Mouse (Mus musculus) kidney, adult 2 months (tissue): ENCODE data around the gene Lekr1. TPM values are rescaled to one million over a fixed set of nuclear protein-coding genes. Genes with fewer than 3 reads are reported as not detected.

ENCODE experiments used
- DNase-seq: peaks from one replicate; pipeline ENCODE4 v3.0.0; 2021
- H3K27ac ChIP-seq: fragments of 200-500 bp; 2 replicates; pipeline ENCODE4 v1.5.1; 2012; ENCODE audit warnings: low read depth, low read length, control low read depth, inconsistent platforms; ENCODE audit not compliant: insufficient read depth
- H3K27me3 ChIP-seq: fragments of 200-500 bp; replicated peaks from 2 replicates; pipeline ENCODE4 v1.6.1; 2012; ENCODE audit warnings: mild to moderate bottlenecking, moderate library complexity, low read length, inconsistent platforms; ENCODE audit not compliant: control insufficient read depth, insufficient read depth
- H3K36me3 ChIP-seq: fragments of 200-500 bp; 2 replicates; pipeline ENCODE4 v1.6.1; 2012; ENCODE audit warnings: mild to moderate bottlenecking, moderate library complexity, low read length, inconsistent platforms; ENCODE audit not compliant: control insufficient read depth, insufficient read depth
- H3K4me1 ChIP-seq: fragments of 200-500 bp; 2 replicates; pipeline ENCODE4 v1.6.1; 2011; ENCODE audit warnings: low read length; ENCODE audit not compliant: control insufficient read depth, insufficient read depth
- H3K4me3 ChIP-seq: fragments of 200-500 bp; 2 replicates; pipeline ENCODE4 v1.5.1; 2011; ENCODE audit warnings: mild to moderate bottlenecking, low read depth, low read length, control low read depth; ENCODE audit not compliant: insufficient read depth
- CTCF ChIP-seq: fragments of 200-500 bp; conservative IDR thresholded peaks from 2 replicates; pipeline ENCODE4 v1.5.1; 2011; ENCODE audit warnings: low read depth, mild to moderate bottlenecking, control low read depth, low read length, moderate library complexity, mixed read lengths; ENCODE audit not compliant: insufficient read depth, insufficient read length
- POLR2A ChIP-seq: fragments of 200-500 bp; IDR thresholded peaks from one replicate; pipeline ENCODE4 v1.6.1; 2011; ENCODE audit warnings: low read depth, low read length, control low read depth
- WGBS: fragments of 180-500 bp; shearing (Covaris S2); methylation state at CpG from one replicate; pipeline ENCODE4 v1.1.7; 2018; 5-methylcytosine and 5-hydroxymethylcytosine counted together
- polyA plus RNA-seq: library from polyadenylated mRNA; depleted of rRNA; stranded (reverse); fragments of >200 nt; gene quantifications from 2 replicates; pipeline ENCODE4 v1.2.3, GENCODE M21; 2012

The Lekr1 gene
- polyA plus RNA-seq, 1 experiment: 1.7 TPM

GRCm38 (mm10) chr3:65843185-65843552 is 177.1 kb downstream of the Lekr1 start:
- no peak for TF ChIP-seq CTCF
- TF ChIP-seq POLR2A: no peak
- no peak for DNase-seq
- H3K4me1 ChIP-seq: peaks cover 6% of the 10 kb centered on the region; the same call in 1 of the 2 replicates
- 56% methylated on average over 4 of the region's 4 CpGs for WGBS
- no peak overlapping the region for H3K27ac ChIP-seq
- H3K27me3 ChIP-seq: no peaks in the 10 kb centered on the region
- H3K4me3 ChIP-seq: no peak overlapping the region
- no peaks in the 10 kb centered on the region for H3K36me3 ChIP-seq

- no peak for DNase-seq
- H3K27me3 ChIP-seq: no peaks in the 10 kb centered on the region
- no peak overlapping the region for H3K27ac ChIP-seq
- no peak overlapping the region for H3K4me3 ChIP-seq
- H3K4me1 ChIP-seq: peaks cover 6% of the 10 kb centered on the region; the same call in 1 of the 2 replicates
- 90% methylated on average over 10 of the region's 10 CpGs for WGBS
- no peak for TF ChIP-seq CTCF
- TF ChIP-seq POLR2A: no peak
- H3K36me3 ChIP-seq: no peaks in the 10 kb centered on the region
These were observed 178.3 kb downstream of the Lekr1 start for GRCm38 (mm10) chr3:65844302-65844701.

DNA sequence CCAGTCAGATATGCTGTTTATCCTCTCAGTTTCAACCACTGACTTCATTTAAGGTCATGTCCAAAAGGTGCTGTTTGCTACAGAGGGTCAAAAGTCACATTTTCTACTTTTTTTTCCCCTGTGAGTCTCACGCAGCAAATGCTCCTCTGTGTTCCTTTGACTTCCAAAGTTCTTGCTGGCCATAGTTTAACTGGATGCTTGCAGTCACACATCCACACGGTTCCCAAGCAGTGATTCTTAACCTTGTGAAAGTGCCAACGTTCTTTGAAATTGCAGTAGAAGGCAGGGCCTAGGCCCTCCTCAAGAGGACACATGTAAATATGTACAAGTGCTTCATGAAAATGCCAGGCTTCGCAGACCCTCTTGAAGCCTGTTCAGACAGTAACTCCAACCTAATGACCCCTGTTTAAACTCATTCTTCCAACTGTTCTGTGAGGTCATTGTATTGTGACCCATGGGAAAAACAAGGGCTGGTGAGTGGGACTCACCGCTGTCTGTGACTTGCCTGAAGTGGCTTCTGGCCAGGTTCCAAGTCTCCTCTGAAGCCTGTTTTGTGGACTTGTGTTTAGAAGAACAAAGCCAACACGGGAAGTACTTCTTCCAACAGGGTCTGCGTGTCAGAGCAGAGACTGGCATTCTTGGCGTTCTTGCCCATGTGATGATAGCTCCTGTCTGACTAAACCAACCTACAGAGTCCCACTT is 179.0 kb downstream of the Lekr1 start:
- no peaks in the 10 kb centered on the region for H3K27me3 ChIP-seq
- peaks cover 6% of the 10 kb centered on the region; the same call in 1 of the 2 replicates for H3K4me1 ChIP-seq
- no peak overlapping the region for H3K4me3 ChIP-seq
- H3K36me3 ChIP-seq: no peaks in the 10 kb centered on the region
- DNase-seq: peak; percentile 74
- TF ChIP-seq CTCF (no peak), POLR2A (no peak)
- peak overlapping the region; percentile 10; the same call in 1 of the 2 replicates for H3K27ac ChIP-seq
- 48% methylated on average over 8 of the region's 8 CpGs for WGBS

DNA sequence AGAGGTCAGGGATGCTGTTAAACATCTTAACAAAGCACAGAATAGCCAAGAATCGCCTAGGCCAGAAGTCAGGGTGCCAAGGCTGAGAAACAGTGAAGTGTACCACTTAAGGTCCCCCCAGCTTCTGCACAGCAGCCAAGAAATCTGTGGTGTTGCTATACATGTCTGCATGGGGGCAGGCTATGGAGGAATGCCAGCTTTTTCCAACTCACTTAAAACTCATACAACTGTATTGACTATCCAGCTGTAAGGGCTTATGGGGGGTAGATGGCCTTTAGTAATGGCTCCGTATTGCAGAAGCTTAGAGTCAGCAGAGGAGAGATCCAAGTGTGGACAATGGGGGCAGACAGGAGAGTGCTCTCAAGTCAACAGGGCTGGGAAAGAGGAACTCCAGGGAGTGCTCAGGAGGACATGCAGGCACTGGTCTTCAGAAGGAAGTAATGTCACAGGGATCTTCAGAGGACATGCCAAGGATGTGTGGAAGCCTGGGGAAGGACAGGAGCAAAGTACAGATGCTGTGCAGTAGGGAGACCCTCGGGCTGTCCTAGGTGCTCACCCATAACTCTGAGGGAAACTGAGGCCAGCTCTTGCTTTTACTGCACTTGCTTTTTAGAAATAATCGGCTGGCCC is 181.2 kb downstream of the Lekr1 start:
- Histone ChIP-seq H3K4me3 (no peak overlapping the region), H3K27me3 (no peaks in the 10 kb centered on the region), H3K4me1 (peaks cover 6% of the 10 kb centered on the region; the same call in 1 of the 2 replicates), H3K27ac (no peak overlapping the region), H3K36me3 (no peaks in the 10 kb centered on the region)
- no peak for DNase-seq
- TF ChIP-seq CTCF: no peak
- no peak for TF ChIP-seq POLR2A
- WGBS: 82% methylated on average over 4 of the region's 4 CpGs

- Histone ChIP-seq H3K27ac (no peak overlapping the region), H3K36me3 (no peaks in the 10 kb centered on the region), H3K4me1 (0 out of 2 replicates have a peak, but pooled peaks cover 5% of the 10 kb centered on the region), H3K4me3 (no peak overlapping the region), H3K27me3 (no peaks in the 10 kb centered on the region)
- no peak for DNase-seq
- 93% methylated on average over 5 of the region's 5 CpGs for WGBS
- TF ChIP-seq POLR2A (no peak), CTCF (no peak)
These were observed 187.7 kb downstream of the Lekr1 start for GRCm38 (mm10) chr3:65853746-65854145.

DNA sequence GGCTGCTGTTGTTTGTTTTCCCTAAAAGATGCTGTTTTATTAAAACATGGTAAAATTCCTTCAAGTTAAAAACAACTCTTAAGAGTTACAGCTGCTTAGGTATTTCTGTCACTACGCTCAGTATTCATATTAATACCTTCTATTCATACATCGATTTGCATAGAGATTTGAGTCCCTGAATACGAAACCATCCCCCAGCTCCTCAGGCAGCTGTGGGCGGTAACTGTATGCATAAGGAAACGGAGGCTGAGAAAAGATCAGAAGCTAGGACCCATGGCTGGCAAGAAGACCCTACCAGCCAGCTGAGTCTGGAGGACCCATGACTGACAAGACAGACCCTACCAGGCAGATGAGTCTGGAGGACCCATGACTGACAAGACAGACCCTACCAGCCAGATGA is 189.5 kb downstream of the Lekr1 start:
- 97% methylated on average over 5 of the region's 5 CpGs for WGBS
- Histone ChIP-seq H3K36me3 (no peaks in the 10 kb centered on the region), H3K27me3 (no peaks in the 10 kb centered on the region), H3K27ac (no peak overlapping the region), H3K4me1 (peaks cover 5% of the 10 kb centered on the region; the same call in 1 of the 2 replicates), H3K4me3 (no peak overlapping the region)
- TF ChIP-seq POLR2A: no peak
- no peak for TF ChIP-seq CTCF
- no peak for DNase-seq

DNA sequence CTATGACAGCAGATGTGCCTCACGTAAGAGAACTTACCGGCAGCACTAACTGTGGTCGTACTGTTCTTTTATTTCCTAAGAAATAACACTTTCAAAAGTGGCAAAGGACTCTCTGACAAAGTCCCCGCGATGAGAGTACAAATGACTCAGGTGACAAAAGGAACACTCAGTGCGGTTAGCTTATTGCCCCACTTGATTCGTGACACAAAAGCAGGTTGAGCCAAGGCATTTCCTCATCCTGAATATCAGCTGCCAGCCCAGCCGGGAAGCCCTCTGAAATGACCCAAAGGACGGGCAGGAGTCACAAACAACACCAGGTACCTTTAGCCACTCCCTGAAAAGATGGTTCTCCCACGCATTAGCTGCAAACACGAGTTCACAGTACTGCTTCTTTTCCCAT is 192.1 kb downstream of the Lekr1 start:
- Histone ChIP-seq H3K36me3 (no peaks in the 10 kb centered on the region), H3K27ac (peak overlapping the region; percentile 75), H3K4me3 (no peak overlapping the region), H3K27me3 (no peaks in the 10 kb centered on the region), H3K4me1 (peaks cover 15% of the 10 kb centered on the region)
- peak; percentile 30 for DNase-seq
- TF ChIP-seq CTCF (no peak), POLR2A (no peak)
- 43% methylated on average over 11 of the region's 11 CpGs for WGBS
